Mouse (Mus musculus) stomach, postnatal 0 days (tissue): ENCODE results near the gene Cblb. TPM values are rescaled to one million over a fixed set of nuclear protein-coding genes. Genes with fewer than 3 reads are reported as not detected.

Experiments
- ATAC-seq: fragments of 200-750 bp; cut with Nextera tagmentation; 2 replicates; pipeline ENCODE4 v1.8.0; 2017; ENCODE audit not compliant: low FRiP score, low TSS enrichment
- DNase-seq: peaks from one replicate; pipeline ENCODE4 v3.0.0-alpha.2; 2016; ENCODE audit warnings: low spot score
- H3K27ac ChIP-seq: fragments of 300-500 bp; sonication (generic); replicated peaks from 2 replicates; pipeline ENCODE4 v1.5.1; 2014; ENCODE audit warnings: mild to moderate bottlenecking, control low read depth
- H3K27me3 ChIP-seq: fragments of 300-500 bp; sonication (generic); 2 replicates; pipeline ENCODE4 v1.6.1; 2014; ENCODE audit warnings: low read length; ENCODE audit not compliant: control insufficient read depth, insufficient read depth
- H3K36me3 ChIP-seq: fragments of 300-500 bp; sonication (generic); 2 replicates; pipeline ENCODE4 v1.6.1; 2014; ENCODE audit warnings: low read length, mixed read lengths; ENCODE audit not compliant: control insufficient read depth, insufficient read depth
- H3K4me1 ChIP-seq: fragments of 300-500 bp; sonication (generic); replicated peaks from 2 replicates; pipeline ENCODE4 v1.6.1; 2014; ENCODE audit warnings: antibody characterized with exemption; ENCODE audit not compliant: control insufficient read depth, insufficient read depth
- H3K4me2 ChIP-seq: fragments of 300-500 bp; sonication (generic); replicated peaks from 2 replicates; pipeline ENCODE4 v1.6.1; 2014; ENCODE audit warnings: low read depth, mild to moderate bottlenecking, control low read depth, moderate library complexity
- H3K4me3 ChIP-seq: fragments of 300-500 bp; sonication (generic); 2 replicates; pipeline ENCODE4 v1.5.1; 2014; ENCODE audit warnings: low read depth, low read length, control low read depth
- H3K9ac ChIP-seq: fragments of 300-500 bp; sonication (generic); 2 replicates; pipeline ENCODE4 v1.6.1; 2014; ENCODE audit warnings: mild to moderate bottlenecking, low read length, control low read depth, mixed read lengths
- H3K9me3 ChIP-seq: fragments of 300-500 bp; sonication (generic); 2 replicates; pipeline ENCODE4 v1.6.1; 2016; ENCODE audit warnings: low read length; ENCODE audit not compliant: control insufficient read depth
- CTCF ChIP-seq: IDR thresholded peaks from 2 replicates; pipeline ENCODE4 v1.5.1; 2016; ENCODE audit warnings: antibody characterized with exemption, low read depth, mild to moderate bottlenecking, moderate library complexity
- EP300 ChIP-seq: optimal IDR thresholded peaks from 2 replicates; pipeline ENCODE3; 2016; ENCODE audit warnings: antibody characterized with exemption
- WGBS: fragments of 180-500 bp; shearing (Covaris S2); extraction: QIAGEN DNeasy Blood & Tissue Kit; methylation state at CpG from one replicate; pipeline ENCODE4 v1.1.7; 2014; 5-methylcytosine and 5-hydroxymethylcytosine counted together
- polyA plus RNA-seq: library from polyadenylated mRNA; unstranded; fragments of >200 nt; fragmentation: Nextera tagmentation; extraction: Ambion mirVana; gene quantifications from 2 replicates; pipeline ENCODE4 v1.2.1, GENCODE M21; 2015

The Cblb gene
- polyA plus RNA-seq, 1 experiment from 2014 or later, result 4.0 TPM

DNA sequence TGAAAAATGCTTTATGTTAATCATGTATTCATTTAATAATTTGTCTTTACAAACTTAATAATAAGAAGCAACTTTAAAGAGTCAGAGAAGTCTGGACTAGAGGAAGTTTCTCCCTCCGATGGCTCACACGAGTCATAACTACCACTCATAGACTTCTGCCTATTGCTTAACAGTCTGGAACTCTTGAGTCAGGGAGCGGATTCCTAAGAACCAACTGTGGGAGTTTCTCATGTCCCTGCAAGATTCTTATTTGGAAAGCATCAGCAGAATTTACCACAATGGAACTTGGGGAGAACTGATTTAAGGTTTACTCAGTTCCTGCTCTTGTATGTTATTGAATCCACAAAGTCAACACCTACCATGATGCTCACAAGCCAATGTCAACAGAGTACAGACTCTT lies 31.0 kb upstream of the Cblb start:
- no peak for TF ChIP-seq CTCF
- no peak for TF ChIP-seq EP300
- 87% methylated on average over 3 of the region's 3 CpGs for WGBS
- no peak for ATAC-seq

DNA sequence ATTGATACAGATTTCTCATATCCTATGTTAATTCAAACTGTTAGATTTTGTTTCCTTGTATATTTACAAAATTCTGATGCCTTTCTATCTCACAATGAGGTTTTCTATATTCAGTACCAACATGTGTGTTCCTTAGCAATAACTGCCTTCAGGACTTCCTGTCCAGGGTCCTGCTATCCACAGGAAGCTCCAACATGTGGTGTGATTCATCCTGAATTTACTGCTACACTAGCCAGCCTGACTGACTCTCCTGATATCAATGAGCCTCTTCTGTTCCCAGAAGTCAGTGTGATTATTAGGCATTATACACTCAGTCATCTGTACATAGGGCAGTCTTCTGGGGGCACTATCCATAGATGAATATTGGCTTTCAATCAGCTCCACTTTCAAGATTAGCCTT lies 30.2 kb upstream of the Cblb start:
- Histone ChIP-seq H3K9ac (no peak overlapping the region), H3K9me3 (no peaks in the 10 kb centered on the region), H3K27ac (no peak overlapping the region), H3K36me3 (no peaks in the 10 kb centered on the region), H3K27me3 (no peaks in the 10 kb centered on the region), H3K4me1 (no peaks in the 10 kb centered on the region), H3K4me3 (no peak overlapping the region), H3K4me2 (no peak overlapping the region)
- no peak for DNase-seq
- TF ChIP-seq CTCF (no peak), EP300 (no peak)
- ATAC-seq, result no peak

More for the DNA sequence above, 31.0 kb upstream of the Cblb start:
- no peak overlapping the region for H3K9ac ChIP-seq
- no peaks in the 10 kb centered on the region for H3K36me3 ChIP-seq
- H3K27ac ChIP-seq, result no peak overlapping the region
- H3K4me1 ChIP-seq, result no peaks in the 10 kb centered on the region
- H3K27me3 ChIP-seq, result no peaks in the 10 kb centered on the region
- DNase-seq, result no peak
- H3K9me3 ChIP-seq, result no peaks in the 10 kb centered on the region
- H3K4me3 ChIP-seq, result no peak overlapping the region
- H3K4me2 ChIP-seq, result no peak overlapping the region

DNA sequence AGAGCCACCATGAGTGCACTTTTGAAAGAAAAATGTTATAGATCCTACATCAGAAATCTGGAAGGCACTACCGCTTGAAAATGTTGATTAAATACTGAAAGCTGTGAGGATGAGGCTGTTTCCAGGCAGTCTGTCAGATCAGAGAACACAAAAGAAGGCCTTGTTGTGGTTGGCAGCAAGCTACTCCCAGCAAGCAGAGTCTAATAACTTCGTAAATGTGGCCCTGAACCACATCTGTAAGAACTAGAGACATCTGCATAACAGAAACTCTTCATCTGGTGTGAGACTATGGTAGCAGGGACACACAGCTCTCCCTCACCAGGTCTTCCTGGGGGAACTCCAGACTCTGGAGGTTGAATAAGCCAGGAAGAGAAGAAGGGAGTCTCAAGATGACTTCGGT lies 24.0 kb upstream of the Cblb start:
- WGBS, result 86% methylated on average over 3 of the region's 3 CpGs
- Histone ChIP-seq H3K9me3 (no peaks in the 10 kb centered on the region), H3K4me3 (no peak overlapping the region), H3K36me3 (no peaks in the 10 kb centered on the region), H3K27ac (no peak overlapping the region), H3K4me1 (no peaks in the 10 kb centered on the region), H3K27me3 (no peaks in the 10 kb centered on the region), H3K4me2 (no peak overlapping the region), H3K9ac (no peak overlapping the region)
- no peak for DNase-seq
- no peak for ATAC-seq
- TF ChIP-seq CTCF, result no peak
- TF ChIP-seq EP300, result no peak

DNA sequence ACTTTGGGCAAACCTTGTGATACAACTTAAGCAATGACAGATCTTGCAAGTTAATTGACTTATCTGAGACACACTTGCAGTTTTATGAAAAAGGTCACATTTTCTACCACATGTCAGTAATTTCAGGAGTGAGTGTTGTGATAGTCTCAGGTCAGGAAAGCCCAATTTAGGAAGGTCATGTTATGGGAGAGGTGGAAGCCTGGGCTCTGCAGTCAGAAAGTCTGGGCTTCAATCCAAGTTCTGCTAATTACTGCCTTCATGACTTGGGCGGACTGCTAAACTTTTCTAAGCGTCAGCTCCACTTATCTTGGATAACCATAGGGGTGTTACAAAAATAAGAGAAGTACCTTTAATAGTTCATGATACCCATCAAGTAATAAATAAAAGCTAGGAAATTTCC lies 22.6 kb upstream of the Cblb start:
- DNase-seq (no peak), ATAC-seq (0 out of 2 replicates have a peak, but pooled peaks have one; percentile 40)
- H3K27me3 ChIP-seq, result no peaks in the 10 kb centered on the region
- H3K4me1 ChIP-seq, result no peaks in the 10 kb centered on the region
- no peak overlapping the region for H3K4me2 ChIP-seq
- H3K9ac ChIP-seq, result no peak overlapping the region
- H3K9me3 ChIP-seq, result no peaks in the 10 kb centered on the region
- H3K4me3 ChIP-seq, result no peak overlapping the region
- H3K27ac ChIP-seq, result no peak overlapping the region
- H3K36me3 ChIP-seq, result no peaks in the 10 kb centered on the region
- WGBS, result 24% methylated on average over 2 of the region's 2 CpGs
- TF ChIP-seq CTCF, result no peak
- no peak for TF ChIP-seq EP300

DNA sequence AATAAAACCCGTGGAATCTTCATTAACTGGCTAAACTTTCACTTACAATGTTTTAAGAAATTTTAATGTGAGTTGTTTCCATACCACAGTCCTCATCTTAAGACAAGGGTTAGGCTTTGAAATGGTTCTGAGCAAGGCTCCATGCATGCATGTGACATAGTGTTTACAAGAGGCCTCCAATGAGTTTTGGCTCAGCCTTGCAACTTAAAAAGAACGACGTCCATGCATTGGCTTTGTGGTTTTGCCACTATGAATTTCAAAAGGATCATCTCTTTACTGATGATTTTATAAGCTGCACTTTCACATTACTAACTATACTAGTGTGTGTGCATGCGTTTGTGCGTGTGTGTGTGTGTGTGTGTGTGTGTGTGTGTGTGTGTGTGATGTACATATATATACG lies 21.6 kb upstream of the Cblb start:
- DNase-seq (no peak), ATAC-seq (no peak)
- no peak overlapping the region for H3K4me2 ChIP-seq
- no peak overlapping the region for H3K9ac ChIP-seq
- no peaks in the 10 kb centered on the region for H3K4me1 ChIP-seq
- no peaks in the 10 kb centered on the region for H3K27me3 ChIP-seq
- H3K4me3 ChIP-seq, result no peak overlapping the region
- 79% methylated on average over 6 of the region's 6 CpGs for WGBS
- H3K9me3 ChIP-seq, result no peaks in the 10 kb centered on the region
- TF ChIP-seq CTCF (no peak), EP300 (no peak)
- H3K36me3 ChIP-seq, result no peaks in the 10 kb centered on the region
- H3K27ac ChIP-seq, result no peak overlapping the region

DNA sequence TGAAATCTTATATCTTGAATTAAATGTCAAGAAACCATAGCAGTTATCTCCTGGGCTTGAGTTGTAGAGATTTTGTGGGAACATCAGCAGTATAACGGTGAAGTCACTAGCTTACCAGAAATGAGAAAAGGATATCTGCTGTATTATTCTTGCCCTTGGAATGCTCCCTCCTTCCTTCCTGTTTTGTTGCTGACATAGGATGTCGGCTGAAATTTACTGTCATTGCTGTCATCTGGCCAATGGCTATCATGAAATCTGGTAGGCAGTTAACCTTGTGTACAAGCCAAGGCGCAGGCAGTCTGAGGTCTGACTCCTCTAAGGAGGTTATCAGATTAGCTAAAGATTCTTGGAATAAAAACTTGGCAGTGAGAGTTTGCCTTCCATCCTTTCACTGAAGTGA lies 18.0 kb upstream of the Cblb start:
- H3K9ac ChIP-seq, result no peak overlapping the region
- no peak for TF ChIP-seq EP300
- TF ChIP-seq CTCF, result no peak
- no peaks in the 10 kb centered on the region for H3K9me3 ChIP-seq
- H3K4me2 ChIP-seq, result no peak overlapping the region
- DNase-seq (no peak), ATAC-seq (no peak)
- H3K36me3 ChIP-seq, result no peaks in the 10 kb centered on the region
- H3K4me1 ChIP-seq, result no peaks in the 10 kb centered on the region
- WGBS, result 65% methylated on average over 3 of the region's 3 CpGs
- no peaks in the 10 kb centered on the region for H3K27me3 ChIP-seq
- H3K4me3 ChIP-seq, result no peak overlapping the region
- H3K27ac ChIP-seq, result no peak overlapping the region

DNA sequence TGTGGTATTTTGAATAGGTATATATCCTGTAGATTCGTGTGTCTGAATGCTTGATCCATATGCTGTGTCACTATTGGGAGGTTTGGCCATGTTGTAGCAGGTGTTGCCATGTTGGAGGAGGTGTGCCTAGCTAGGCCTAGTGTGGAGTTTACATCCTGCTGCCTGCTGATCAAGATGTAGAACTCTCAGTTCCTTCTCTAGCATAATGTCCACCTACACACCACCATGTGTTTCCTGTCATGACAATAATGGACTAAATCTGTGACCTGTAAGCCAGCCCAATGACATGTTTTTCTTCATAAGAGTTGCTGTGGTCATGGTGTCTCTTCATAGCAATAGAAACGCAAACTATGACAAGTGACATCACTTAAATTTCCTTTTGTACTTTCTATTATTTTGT lies 17.2 kb upstream of the Cblb start:
- TF ChIP-seq CTCF (no peak), EP300 (no peak)
- no peak overlapping the region for H3K4me2 ChIP-seq
- DNase-seq (no peak), ATAC-seq (no peak)
- no peaks in the 10 kb centered on the region for H3K9me3 ChIP-seq
- H3K27me3 ChIP-seq, result no peaks in the 10 kb centered on the region
- no peak overlapping the region for H3K4me3 ChIP-seq
- WGBS, result 80% methylated on average over 2 of the region's 2 CpGs
- no peaks in the 10 kb centered on the region for H3K36me3 ChIP-seq
- no peak overlapping the region for H3K9ac ChIP-seq
- no peak overlapping the region for H3K27ac ChIP-seq
- no peaks in the 10 kb centered on the region for H3K4me1 ChIP-seq
